Mouse (Mus musculus): ENCODE measurements at regions not wholly inside any gene's neighbourhood (a gene's known extent, or its start where the extent isn't known, plus 50 kb on each side); places are given as distances from the start of the nearest gene placed in this dataset.

GRCm38 (mm10) chr10:43648815-43649447 lies 70.8 kb downstream of the Cd24a start:
- H3K27me3 ChIP-seq (replicated peaks), result no peaks in the 10 kb centered on the region
- H3K4me3 ChIP-seq (replicated peaks in 1 of 3; ENCODE audit: low read depth in 2 of 3, low read length in 2 of 3, poor library complexity in 1 of 3), result no peak overlapping the region
- no peak overlapping the region for H3K4me2 ChIP-seq (ENCODE audit: insufficient read depth, low read depth, poor library complexity, severe bottlenecking)
- no peaks in the 10 kb centered on the region for H3K79me2 ChIP-seq (replicated peaks; ENCODE audit: control insufficient read depth, extremely low read depth, insufficient read depth, poor library complexity, severe bottlenecking)
- H3K27ac ChIP-seq (ENCODE audit: insufficient read depth, low read depth), result no peak overlapping the region
- peaks cover 2 to 14% of the 10 kb centered on the region in 2 experiments; a peak in 3 of 4 replicates for H3K4me1 ChIP-seq (ENCODE audit: control insufficient read depth in 1 of 2, insufficient read depth in 2 of 2)
- dilution Hi-C loops (cut with MboI; ENCODE audit: extremely low pct_ligation_motif_present, extremely low pct_unique_long_range_greater_than_20kb, low sequenced_read_pairs) (no loop called here), in situ Hi-C loops (cut with MboI; ENCODE audit: low pct_ligation_motif_present, low pct_unique_long_range_greater_than_20kb, low sequenced_read_pairs) (no loop called here)
- no peak for DNase-seq (ENCODE audit: extremely low read depth)
- no peaks in the 10 kb centered on the region for H3K36me3 ChIP-seq (replicated peaks in 1 of 2; ENCODE audit: control insufficient read depth in 1 of 2, insufficient read depth in 1 of 2, low read length in 1 of 2)
- no peaks in the 10 kb centered on the region for H3K9me3 ChIP-seq (replicated peaks; ENCODE audit: low read length)
- no peak overlapping the region for H3K9ac ChIP-seq (ENCODE audit: insufficient read depth, low read depth)
- TF ChIP-seq TCF12 (IDR thresholded peaks at IDR 0.05; ENCODE audit: low read depth, low read length), result no peak
- no peak for TF ChIP-seq POLR2AphosphoS2 (IDR thresholded peaks at IDR 0.05; ENCODE audit: low read depth, low read length)
- TF ChIP-seq CHD1 (IDR thresholded peaks at IDR 0.05; ENCODE audit: low read depth, low read length), result no peak
- TF ChIP-seq JUN (IDR thresholded peaks at IDR 0.05; ENCODE audit: insufficient read depth, low read depth, low read length), result no peak
- no peak for TF ChIP-seq UBTF (IDR thresholded peaks at IDR 0.05; ENCODE audit: low read depth, low read length)
- no peak for TF ChIP-seq NRF1 (IDR thresholded peaks at IDR 0.05; ENCODE audit: low read depth, low read length)
- TF ChIP-seq ELF1 (IDR thresholded peaks at IDR 0.05; ENCODE audit: low read depth, low read length), result no peak
- no peak for TF ChIP-seq NELFE (IDR thresholded peaks at IDR 0.05; ENCODE audit: low read depth, low read length)
- no peak for TF ChIP-seq MYC (IDR thresholded peaks at IDR 0.05; ENCODE audit: low read depth, low read length)
- TF ChIP-seq SIN3A (IDR thresholded peaks at IDR 0.05; ENCODE audit: low read length), result no peak

GRCm38 (mm10) chr10:43650449-43650848 lies 72.4 kb downstream of the Cd24a start:
- Histone ChIP-seq H3K27ac (ENCODE audit: insufficient read depth, low read depth) (no peak overlapping the region), H3K4me3 (replicated peaks in 1 of 3; ENCODE audit: low read depth in 2 of 3, low read length in 2 of 3, poor library complexity in 1 of 3) (no peak overlapping the region), H3K4me1 (ENCODE audit: control insufficient read depth in 1 of 2, insufficient read depth in 2 of 2) (peaks cover 0 to 6% of the 10 kb centered on the region in 2 experiments; a peak in 1 of 4 replicates), H3K27me3 (replicated peaks) (no peaks in the 10 kb centered on the region), H3K4me2 (ENCODE audit: insufficient read depth, low read depth, poor library complexity, severe bottlenecking) (no peak overlapping the region), H3K9ac (ENCODE audit: insufficient read depth, low read depth) (no peak overlapping the region), H3K9me3 (replicated peaks; ENCODE audit: low read length) (no peaks in the 10 kb centered on the region), H3K36me3 (replicated peaks in 1 of 2; ENCODE audit: control insufficient read depth in 1 of 2, insufficient read depth in 1 of 2, low read length in 1 of 2) (no peaks in the 10 kb centered on the region), H3K79me2 (replicated peaks; ENCODE audit: control insufficient read depth, extremely low read depth, insufficient read depth, poor library complexity, severe bottlenecking) (no peaks in the 10 kb centered on the region)
- DNase-seq (ENCODE audit: extremely low read depth), result no peak
- dilution Hi-C loops (cut with MboI; ENCODE audit: extremely low pct_ligation_motif_present, extremely low pct_unique_long_range_greater_than_20kb, low sequenced_read_pairs), result no loop called here
- no peak for TF ChIP-seq USF2 (conservative IDR thresholded peaks at IDR 0.05; ENCODE audit: low read depth, low read length)
- TF ChIP-seq RAD21 (IDR thresholded peaks at IDR 0.05; ENCODE audit: low read depth, low read length), result no peak
- TF ChIP-seq RCOR1 (conservative IDR thresholded peaks at IDR 0.05; ENCODE audit: low read depth, low read length), result no peak
- no peak for TF ChIP-seq MAZ (IDR thresholded peaks at IDR 0.05; ENCODE audit: low read depth, low read length)
- TF ChIP-seq UBTF (IDR thresholded peaks at IDR 0.05; ENCODE audit: low read depth, low read length), result no peak
- in situ Hi-C loops (cut with MboI; ENCODE audit: low pct_ligation_motif_present, low pct_unique_long_range_greater_than_20kb, low sequenced_read_pairs), result no loop called here
